Mouse (Mus musculus): ENCODE measurements at regions not wholly inside any gene's neighbourhood (a gene's known extent, or its start where the extent isn't known, plus 50 kb on each side); places are given as distances from the start of the nearest gene placed in this dataset.
A peak's percentile ranks its signal among the peaks of the same experiment; 100 is the strongest.

DNA sequence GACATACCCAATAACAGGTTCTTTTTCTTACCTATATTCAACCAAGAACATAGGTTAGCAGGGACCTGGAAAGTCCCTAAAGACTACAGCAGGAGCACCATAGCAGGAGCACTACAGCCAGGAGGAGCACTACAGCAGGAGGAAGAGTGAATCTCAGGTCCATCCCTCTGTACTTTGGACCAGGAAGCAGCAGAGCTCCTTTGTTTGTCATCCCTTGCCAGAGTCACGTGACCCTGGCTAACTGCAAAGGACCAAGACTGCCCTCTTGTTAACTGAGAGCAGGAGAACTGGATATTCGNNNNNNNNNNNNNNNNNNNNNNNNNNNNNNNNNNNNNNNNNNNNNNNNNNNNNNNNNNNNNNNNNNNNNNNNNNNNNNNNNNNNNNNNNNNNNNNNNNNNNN lies 172.2 kb upstream of the Samsn1 start:
- no peak for ATAC-seq (ENCODE audit: extremely low read depth, insufficient number of reproducible peaks, low FRiP score, poor library complexity, severe bottlenecking)

GRCm38 (mm10) chr16:76191135-76191534 lies 169.1 kb upstream of the Samsn1 start:
- ATAC-seq (ENCODE audit: extremely low read depth, insufficient number of reproducible peaks, low FRiP score, poor library complexity, severe bottlenecking) = no peak

DNA sequence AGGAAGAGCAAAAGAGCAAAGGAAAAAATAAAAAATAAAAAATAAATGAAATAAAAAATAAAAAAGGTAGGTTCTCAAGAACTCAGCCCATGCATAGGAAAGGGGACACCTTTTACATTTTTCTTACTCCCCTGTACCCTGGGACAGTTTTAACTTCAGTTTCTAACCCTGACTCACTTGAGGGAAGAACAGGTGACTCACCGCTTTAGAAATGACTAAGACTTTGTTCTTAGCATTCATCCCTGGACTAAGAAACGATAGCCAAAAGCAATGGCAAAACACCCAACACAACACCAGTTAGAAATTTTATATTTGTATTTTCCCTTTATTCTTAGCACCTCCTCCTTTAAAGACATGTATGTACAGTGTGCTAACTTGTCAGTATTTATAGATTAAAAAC lies 161.5 kb upstream of the Samsn1 start:
- ATAC-seq (ENCODE audit: extremely low read depth, insufficient number of reproducible peaks, low FRiP score, poor library complexity, severe bottlenecking) = no peak

DNA sequence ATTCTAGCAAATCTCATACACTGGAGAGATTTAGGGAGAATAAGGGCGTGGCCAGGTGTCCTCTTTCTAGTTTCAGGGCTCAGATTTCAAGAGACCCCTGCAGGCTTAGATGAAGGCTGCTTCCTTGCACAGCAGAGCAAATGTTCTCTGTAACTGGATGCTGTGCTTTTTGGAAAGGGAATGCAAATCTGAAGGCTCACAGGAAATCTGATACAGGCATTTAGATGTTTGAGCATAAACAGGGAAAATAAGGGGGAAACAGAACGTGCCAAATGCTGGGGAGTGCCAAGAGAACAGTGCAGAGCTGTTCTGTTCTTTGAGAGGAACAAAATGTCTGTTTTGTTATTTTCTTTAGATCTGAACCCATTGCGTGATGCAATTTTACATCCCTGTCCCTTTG lies 161.0 kb upstream of the Samsn1 start:
- ATAC-seq (ENCODE audit: extremely low read depth, insufficient number of reproducible peaks, low FRiP score, poor library complexity, severe bottlenecking) = no peak

DNA sequence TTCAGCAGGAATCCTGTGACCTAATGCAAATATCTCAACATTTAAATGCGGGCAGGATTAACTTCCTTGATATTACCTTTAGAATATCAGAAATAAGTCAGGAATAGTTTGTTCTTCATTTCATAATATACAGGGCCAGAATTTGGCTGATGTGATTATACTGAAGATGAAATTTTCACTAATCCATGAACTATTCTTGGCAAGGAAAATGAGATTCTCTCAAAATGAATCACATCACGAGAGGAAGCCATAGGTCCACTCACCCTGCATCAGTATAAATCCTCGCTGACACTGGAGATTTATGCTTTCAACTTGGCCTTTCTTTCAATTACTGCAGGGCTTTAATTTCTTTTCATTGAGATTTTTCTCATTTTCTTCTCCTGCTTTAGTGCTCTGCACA lies 159.5 kb upstream of the Samsn1 start:
- no peak for ATAC-seq (ENCODE audit: extremely low read depth, insufficient number of reproducible peaks, low FRiP score, poor library complexity, severe bottlenecking)

GRCm38 (mm10) chr16:76167651-76168050 lies 145.6 kb upstream of the Samsn1 start:
- no peak for ATAC-seq (ENCODE audit: extremely low read depth, insufficient number of reproducible peaks, low FRiP score, poor library complexity, severe bottlenecking)

DNA sequence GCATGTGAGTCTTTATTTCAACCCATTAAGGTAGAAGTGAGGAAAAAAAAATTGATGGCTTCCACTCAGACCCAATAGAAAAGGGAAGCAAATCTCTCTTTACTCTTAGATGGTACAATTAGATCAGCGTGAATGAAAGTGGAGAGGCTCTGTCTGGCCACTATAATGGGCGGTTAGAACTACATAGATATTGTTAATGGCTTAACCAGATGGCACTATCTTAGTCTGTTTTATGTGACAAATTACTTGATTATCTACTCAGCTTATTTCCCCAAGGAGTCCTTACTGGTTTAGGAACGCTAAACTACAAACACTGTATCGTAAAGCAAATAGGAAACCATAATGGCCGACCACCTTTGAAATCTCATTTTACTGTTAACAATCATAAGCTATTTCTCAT lies 138.8 kb upstream of the Samsn1 start:
- ATAC-seq (ENCODE audit: extremely low read depth, insufficient number of reproducible peaks, low FRiP score, poor library complexity, severe bottlenecking) = no peak

DNA sequence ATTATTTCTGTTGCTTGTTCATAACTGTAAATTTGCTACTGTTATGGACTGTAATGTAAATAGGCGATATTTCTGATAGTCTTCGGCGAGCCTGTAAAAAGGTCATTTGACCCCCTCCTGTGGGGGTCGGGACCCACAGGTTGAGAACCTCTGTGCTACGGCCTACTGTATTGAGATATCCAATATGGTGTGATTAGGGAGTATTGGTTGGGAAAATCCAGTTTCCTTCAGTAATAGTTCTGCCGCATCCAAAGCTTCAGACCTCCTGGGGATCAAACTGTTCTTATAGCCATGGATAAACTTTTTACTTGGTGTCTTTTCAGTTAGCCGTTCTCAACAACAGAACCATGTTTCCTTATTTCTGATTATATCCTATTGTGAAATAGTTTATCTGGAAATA lies 136.5 kb upstream of the Samsn1 start:
- ATAC-seq (ENCODE audit: extremely low read depth, insufficient number of reproducible peaks, low FRiP score, poor library complexity, severe bottlenecking) = no peak

DNA sequence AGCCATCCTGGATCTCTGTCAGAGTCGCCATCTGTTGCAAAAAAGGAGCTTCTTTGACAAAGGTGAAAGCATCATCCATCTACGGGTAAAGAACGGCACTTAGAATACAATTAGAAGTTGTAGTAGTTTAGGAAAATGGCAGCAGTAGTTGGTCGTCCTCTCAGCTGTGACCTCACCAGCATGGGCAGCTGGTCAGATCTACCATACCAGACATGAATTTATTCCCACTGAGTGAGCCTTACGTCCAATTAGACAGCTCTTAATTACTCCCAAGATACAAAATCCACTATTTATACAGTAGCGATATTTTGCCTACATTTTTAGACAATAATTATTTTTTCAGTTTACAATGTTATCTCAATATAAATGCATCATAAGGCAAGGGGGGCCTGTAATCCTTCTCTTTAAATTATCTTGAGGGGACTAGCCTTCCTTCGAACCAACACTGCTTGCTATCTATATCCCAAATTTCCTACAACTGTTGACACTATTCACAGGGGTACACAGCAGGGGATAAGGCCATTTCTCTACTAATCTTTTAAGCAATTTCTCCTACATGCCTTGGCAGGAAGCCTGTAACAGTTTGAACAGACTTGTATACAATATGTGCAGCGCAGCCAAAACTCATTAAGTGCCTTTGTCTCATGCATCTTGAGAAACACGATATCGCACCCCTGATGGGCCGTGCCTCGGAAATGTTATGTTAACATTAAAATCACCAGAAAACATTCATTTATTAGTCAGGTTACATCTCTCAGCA lies 131.9 kb upstream of the Samsn1 start:
- no peak for ATAC-seq (ENCODE audit: extremely low read depth, insufficient number of reproducible peaks, low FRiP score, poor library complexity, severe bottlenecking)

DNA sequence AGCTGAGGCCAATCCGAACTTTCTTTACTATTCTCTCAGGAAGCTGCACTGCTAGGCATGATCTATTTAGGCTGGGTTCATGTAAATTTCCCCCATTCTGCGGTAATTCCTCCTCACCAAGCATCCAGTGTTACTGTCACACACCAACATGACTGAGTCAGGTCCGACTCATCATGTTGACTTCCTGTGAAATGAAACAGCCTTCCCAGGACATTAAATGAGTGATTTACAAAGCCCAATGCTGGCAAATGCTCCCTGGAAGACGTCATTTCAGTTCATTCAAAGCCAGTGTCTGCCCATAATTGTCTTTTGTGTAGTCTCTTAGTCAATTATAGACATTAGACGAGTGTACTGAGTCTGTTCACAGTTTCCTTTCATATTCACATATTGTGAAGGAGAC lies 127.5 kb upstream of the Samsn1 start:
- ATAC-seq (ENCODE audit: extremely low read depth, insufficient number of reproducible peaks, low FRiP score, poor library complexity, severe bottlenecking) = no peak

- ATAC-seq (ENCODE audit: extremely low read depth, insufficient number of reproducible peaks, low FRiP score, poor library complexity, severe bottlenecking) = no peak
Measured at GRCm38 (mm10) chr16:76133892-76134291, 111.8 kb upstream of the Samsn1 start.

DNA sequence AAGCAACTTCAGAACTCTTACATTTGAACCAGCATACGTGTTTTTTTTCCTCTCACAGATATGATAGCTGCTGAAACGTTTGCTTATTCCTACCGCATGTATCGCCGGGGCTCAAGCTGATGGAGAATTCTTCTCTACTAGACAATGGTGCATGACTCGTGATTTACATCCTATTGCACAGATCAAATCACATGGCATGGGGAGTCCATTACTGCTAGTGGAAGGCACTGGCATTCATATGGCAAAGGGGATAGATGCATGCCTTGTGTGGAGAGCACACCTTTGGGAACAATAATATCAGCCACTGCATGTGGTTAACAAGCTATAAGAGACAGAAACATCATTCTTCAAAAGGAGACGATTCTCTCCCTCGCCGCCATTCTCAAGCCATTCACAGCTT lies 108.4 kb upstream of the Samsn1 start:
- ATAC-seq (ENCODE audit: extremely low read depth, insufficient number of reproducible peaks, low FRiP score, poor library complexity, severe bottlenecking) = no peak

- peak; percentile 90 for ATAC-seq (ENCODE audit: extremely low read depth, insufficient number of reproducible peaks, low FRiP score, poor library complexity, severe bottlenecking)
Measured at GRCm38 (mm10) chr16:76129982-76130381, 107.9 kb upstream of the Samsn1 start.

DNA sequence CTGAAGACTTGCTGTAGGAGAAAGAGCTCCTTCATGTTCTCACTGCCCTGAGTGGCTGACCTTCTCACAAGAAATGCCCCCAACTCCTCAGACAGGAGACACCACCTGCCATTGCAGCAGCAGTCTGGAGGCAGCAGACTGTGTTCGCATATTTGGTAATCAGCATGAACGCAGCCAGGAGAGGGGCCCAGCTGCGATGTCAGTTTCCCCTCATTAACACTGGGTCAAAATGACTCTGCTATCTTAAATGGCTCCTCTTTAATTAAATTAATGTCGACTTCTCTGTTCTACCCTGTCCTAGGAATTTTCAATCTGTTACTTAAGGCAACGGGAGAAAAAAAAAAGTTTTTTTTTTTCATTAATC lies 100.9 kb upstream of the Samsn1 start:
- ATAC-seq (ENCODE audit: extremely low read depth, insufficient number of reproducible peaks, low FRiP score, poor library complexity, severe bottlenecking) = no peak

DNA sequence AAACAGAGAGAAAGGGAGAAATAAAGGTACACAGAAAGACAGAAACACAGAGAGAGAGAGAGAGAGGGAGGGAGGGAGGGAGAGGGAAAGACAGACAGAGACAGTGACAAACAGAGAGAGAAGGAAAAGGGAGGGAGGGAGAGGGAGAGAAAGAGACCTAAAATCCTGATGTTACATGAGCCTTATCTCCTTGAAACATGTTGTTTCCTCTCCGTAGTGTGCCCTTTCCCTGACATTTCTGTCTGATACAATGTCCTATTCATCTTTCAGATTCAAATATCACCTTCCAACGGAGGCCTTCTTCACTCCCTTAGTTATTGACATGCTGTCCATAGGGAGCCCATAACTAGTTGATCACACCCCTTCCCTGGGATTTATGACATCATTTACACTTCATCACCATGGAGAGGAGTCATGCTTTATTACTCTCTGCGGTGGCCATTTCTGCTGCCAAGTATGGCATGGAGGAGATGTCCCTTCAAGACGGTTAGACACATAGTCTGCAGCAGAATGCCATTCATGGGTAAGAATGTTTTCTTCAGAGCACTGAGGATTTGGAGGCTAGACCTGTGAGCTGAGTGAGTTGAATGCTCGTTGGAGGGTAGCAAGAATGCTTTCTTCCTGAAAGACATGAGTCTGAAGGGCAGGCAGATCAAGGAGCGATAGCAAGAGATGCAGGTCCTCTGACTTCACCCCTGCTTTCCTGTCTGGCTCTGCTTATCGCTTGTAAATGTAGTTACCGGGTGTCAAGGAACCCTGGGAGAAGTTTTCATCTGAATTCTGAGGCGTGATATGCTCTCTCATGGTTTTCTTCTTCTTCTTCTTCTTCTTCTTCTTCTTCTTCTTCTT lies 100.3 kb upstream of the Samsn1 start:
- no peak for ATAC-seq (ENCODE audit: extremely low read depth, insufficient number of reproducible peaks, low FRiP score, poor library complexity, severe bottlenecking)

DNA sequence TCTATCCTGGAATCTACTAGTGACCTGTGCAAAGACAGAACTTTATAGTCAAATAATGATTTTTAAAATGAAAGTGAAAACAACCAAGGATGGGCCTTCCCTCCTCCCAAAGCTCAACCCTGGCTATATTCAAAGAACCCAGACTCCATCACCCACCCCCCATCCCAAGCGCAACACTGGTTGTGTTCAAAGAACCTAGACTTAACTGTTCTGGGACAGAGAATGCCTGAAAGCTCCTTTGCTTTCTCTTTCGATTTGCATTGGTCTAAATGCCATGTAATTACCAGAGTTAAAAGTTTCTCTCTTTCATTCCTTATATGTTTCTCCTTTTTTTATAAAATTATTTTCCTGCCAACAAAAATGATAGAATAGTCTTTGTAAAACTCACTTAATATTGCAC lies 98.6 kb upstream of the Samsn1 start:
- ATAC-seq (ENCODE audit: extremely low read depth, insufficient number of reproducible peaks, low FRiP score, poor library complexity, severe bottlenecking) = no peak

- ATAC-seq (ENCODE audit: extremely low read depth, insufficient number of reproducible peaks, low FRiP score, poor library complexity, severe bottlenecking) = no peak
Measured at GRCm38 (mm10) chr16:76110383-76110782, 88.3 kb upstream of the Samsn1 start.

DNA sequence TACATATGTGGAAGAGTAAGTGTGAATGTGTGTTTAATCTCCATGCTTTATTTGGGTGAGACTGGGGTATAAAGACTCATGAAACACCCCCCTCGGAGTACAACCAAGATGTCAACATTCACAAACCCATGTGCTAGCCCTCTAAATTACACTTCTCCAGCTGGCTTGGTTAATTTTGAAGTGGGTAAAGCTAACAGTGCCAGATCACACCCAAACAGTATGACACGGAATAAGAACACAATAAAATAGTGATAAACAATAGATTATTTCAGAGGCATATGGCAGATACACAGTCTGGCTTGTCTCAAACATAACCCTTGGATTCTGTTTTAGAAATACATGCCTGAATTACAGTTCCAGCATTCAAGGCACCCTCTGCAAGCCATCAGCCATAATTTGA lies 86.4 kb upstream of the Samsn1 start:
- ATAC-seq (ENCODE audit: extremely low read depth, insufficient number of reproducible peaks, low FRiP score, poor library complexity, severe bottlenecking) = no peak

DNA sequence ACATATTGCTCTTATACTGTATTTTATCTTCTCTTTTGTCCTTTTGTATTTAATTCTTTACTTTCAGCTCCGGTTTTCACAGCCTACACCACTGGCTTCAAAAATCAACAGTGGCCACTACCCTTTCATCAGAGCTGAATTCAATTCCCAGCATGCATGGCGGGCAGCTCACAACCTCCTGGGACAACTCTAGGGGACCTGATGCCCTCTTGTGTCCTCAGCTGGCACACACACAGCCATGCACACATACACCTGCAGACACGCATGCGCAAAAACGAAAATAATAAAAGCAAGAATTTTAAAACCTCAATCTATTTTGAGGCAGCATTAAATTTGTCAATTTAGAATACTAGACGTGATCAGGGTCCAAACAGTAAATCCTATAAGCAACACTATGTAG lies 82.6 kb upstream of the Samsn1 start:
- ATAC-seq (ENCODE audit: extremely low read depth, insufficient number of reproducible peaks, low FRiP score, poor library complexity, severe bottlenecking) = no peak

DNA sequence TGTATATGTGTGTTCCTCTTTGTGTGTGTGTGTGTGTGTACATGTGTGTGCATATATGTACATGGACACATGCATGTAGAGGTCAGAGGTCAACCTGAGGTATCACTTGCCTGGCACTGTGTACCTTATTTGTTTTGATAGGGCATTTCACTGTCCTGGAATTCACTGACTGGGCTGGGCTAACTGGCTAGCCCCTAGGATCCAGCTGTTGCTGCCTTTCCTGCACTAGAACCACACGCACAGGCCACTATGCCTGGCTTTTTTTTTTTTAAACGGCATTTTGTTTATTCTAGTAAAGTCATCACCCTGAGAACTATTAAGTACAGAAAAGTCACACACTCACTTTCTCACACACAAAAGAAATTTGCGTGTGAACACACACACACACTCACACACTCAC lies 79.7 kb upstream of the Samsn1 start:
- no peak for ATAC-seq (ENCODE audit: extremely low read depth, insufficient number of reproducible peaks, low FRiP score, poor library complexity, severe bottlenecking)

DNA sequence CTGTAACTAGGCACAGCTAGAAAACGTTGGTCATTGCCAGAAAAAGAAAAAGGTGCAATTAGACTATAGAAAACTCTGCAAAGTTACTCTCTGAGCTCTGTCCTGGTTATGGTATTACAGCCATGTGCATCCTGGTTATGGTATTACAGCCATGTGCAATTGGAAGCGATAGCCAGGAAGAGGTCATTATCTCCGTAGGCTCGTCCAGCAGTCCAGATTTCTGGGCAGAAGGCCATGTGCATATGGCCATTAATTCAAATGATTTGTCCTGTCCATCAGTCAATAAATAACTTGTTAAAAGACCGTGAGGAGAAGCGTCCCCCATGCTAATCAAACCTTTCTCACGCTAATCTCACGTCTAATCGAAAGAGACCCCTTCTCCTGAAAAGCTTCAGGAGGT lies 75.7 kb upstream of the Samsn1 start:
- ATAC-seq (ENCODE audit: extremely low read depth, insufficient number of reproducible peaks, low FRiP score, poor library complexity, severe bottlenecking) = no peak
